Mouse (Mus musculus) brown adipose tissue, adult 24 weeks (tissue): ENCODE measurements around the gene Zbtb2. TPM values are rescaled to one million over a fixed set of nuclear protein-coding genes. Genes with fewer than 3 reads are reported as not detected.
"Not testable (repeated sequence)": the region's sequence is repeated elsewhere in the genome, so short reads cannot be mapped to it uniquely, and the experiment has no call there.

Experiments
- H3K27ac ChIP-seq: fragments of 200-500 bp; replicated peaks from 2 replicates; pipeline ENCODE4 v1.5.1; 2012; ENCODE audit warnings: low read depth, mild to moderate bottlenecking, low read length
- H3K4me1 ChIP-seq: fragments of 200-500 bp; 2 replicates; pipeline ENCODE4 v1.6.1; 2012; ENCODE audit warnings: low read length, mixed read lengths; ENCODE audit not compliant: control insufficient read depth, insufficient read depth, insufficient read length
- H3K4me3 ChIP-seq: fragments of 200-500 bp; 2 replicates; pipeline ENCODE4 v1.5.1; 2012; ENCODE audit warnings: low read depth, mild to moderate bottlenecking, low read length, moderate library complexity; ENCODE audit not compliant: insufficient read depth
- polyA plus RNA-seq: library from polyadenylated mRNA; stranded (reverse); fragments of >200 nt; gene quantifications from 2 replicates; pipeline ENCODE4 v1.2.4, GENCODE M21; 2012; ENCODE audit not compliant: missing spikeins, insufficient read depth, insufficient read length

Gene Zbtb2
- polyA plus RNA-seq = 3.6 and 5.0 TPM in 2 replicates

DNA sequence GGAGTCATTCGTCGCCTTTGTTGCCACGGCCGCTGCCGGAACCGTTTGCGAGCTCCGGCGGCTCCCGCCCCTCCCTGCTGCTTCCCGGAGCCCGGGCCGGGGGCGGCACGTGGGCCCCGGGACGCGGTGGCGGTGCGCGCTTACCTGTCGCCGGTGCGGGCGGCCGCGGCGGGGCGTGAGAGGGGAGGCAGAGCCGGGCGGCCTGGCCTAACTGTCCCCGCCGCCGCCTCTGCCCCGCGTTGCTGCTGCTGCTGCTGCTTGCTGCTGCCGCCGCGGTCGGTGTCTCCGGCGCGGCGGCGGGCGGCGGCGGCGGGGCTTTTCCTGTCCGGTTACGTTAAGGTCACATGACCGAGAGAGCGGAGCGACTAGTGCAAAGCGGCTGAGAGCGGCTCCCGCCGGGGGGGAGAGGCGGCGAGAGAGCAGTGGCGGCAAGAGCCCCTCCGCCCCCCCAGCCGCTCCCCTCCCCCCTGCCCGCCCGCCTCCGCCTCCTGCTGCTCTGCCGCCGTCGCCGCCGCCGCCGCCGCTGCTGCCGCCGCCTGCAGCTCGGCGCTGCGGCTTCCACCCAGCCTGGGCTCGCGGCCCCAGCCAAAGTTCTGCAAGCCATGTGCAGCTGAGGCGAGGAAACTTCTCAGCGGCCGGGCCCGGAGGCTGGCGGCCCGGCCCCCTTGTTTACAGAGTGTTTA, at the start of gene Zbtb2:
Gene Zbtb2, minus strand, starts transcription at position 408 of the 683 bp plus-strand sequence.
- Histone ChIP-seq H3K27ac (peak within 1 kb of the TSS; percentile 95), H3K4me3 (peak within 1 kb of the TSS; percentile 95), H3K4me1 (peaks cover 25% of the 10 kb centered on the region)

DNA sequence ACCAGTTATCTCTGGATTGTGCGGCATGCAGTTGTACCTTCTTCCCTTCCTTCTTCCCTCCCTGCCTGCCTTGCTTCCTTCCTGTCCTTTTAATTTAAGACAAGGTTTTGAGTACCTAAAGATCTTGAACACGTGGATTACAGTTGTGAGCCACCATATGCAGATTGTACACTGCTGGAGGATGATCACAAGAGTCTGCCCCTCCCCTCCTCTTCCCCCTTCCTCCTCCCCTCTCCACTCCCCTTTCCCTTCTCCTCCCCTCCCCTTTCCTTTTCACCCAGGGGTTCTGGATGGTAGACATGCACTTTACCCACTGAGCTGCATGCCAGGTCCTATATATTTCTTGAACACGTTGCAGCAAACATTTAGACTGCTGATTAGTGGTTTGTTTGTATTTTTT, 47.5 kb upstream of the Zbtb2 start:
- H3K4me3 ChIP-seq = no peak overlapping the region
- no peak overlapping the region for H3K27ac ChIP-seq
- no peaks in the 10 kb centered on the region for H3K4me1 ChIP-seq

- not testable (repeated sequence) for H3K4me1 ChIP-seq, H3K27ac ChIP-seq, H3K4me3 ChIP-seq
Observed at GRCm38 (mm10) chr10:4433871-4434270, 46.0 kb upstream of the Zbtb2 start.

GRCm38 (mm10) chr10:4432996-4433755, 45.3 kb upstream of the Zbtb2 start:
- peak overlapping the region; percentile 73 for H3K4me3 ChIP-seq
- H3K4me1 ChIP-seq = no peaks in the 10 kb centered on the region
- H3K27ac ChIP-seq = peak overlapping the region; percentile 89

DNA sequence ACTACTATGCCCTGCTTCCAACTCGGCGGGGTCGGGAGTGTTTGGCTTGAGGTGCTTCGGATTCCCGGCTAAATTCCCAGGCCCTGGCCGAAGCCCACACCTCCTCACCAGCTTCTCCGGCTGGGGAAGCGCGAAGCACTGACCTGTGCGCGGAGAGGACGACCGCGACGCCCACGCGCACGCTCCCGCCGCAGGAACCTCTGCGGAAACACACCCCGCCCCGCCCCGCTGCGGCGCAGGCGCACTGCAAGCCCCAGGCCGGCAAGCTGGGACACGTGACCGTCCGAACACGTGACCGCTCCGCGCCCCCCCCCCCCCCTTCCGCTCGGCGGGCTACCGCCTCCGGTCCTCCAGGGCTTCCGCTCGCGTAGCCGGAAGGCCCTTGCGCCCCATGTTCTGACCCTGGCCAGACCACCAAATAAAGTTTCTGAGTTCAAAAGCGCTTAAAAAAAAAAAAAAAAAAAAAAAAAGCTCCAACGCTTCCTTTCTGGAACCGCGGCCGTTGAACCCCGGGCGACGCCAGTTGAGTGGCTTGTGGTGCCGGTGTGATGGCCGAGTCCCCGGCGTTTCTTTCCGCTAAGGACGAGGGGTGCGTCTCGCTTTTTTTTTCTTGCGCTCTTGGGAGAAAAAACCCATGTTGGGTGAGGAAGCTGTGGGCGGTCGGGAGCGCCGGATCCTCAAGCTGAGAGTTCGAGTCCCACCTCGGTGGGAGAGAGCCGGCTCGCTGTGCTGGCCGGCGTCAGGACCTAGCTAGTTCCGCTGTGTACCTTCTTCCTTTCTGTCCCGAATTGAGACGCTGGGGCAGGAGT, 44.4 kb upstream of the Zbtb2 start, which contains the start of the genes Rmnd1 and Armt1:
Gene Rmnd1, minus strand, starts transcription at position 266 of the 809 bp plus-strand sequence.
Gene Armt1, plus strand, starts transcription at position 345 of the 809 bp plus-strand sequence.
- Histone ChIP-seq H3K4me3 (peak within 1 kb of the TSS; percentile 86), H3K27ac (peak within 1 kb of the TSS; percentile 92), H3K4me1 (no peaks in the 10 kb centered on the region)

- Histone ChIP-seq H3K4me3 (peak overlapping the region; percentile 86), H3K27ac (peak overlapping the region; percentile 92), H3K4me1 (no peaks in the 10 kb centered on the region)
Observed at GRCm38 (mm10) chr10:4431746-4432122, 43.8 kb upstream of the Zbtb2 start.

DNA sequence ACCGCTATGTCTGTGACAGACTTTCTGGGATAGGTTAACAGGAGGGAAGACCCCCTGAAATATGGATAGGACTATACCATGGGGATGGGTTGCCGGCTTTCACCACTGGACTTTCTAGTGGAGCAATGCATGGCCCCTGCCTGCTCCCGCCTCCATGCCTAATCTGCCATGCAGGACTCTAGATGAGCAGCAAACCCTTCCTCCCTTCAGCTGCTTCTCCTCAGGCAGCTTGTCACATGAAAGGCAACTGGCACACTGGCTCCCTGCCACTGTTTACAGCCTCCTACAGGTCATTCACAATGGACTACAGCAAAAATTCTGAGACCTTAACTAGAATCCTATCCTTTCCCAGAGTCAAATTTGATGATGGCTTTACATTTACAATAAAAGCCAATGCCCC, 42.9 kb upstream of the Zbtb2 start:
- Histone ChIP-seq H3K27ac (peak overlapping the region; percentile 24), H3K4me1 (no peaks in the 10 kb centered on the region), H3K4me3 (peak overlapping the region; percentile 86; the same call in 1 of the 2 replicates)

DNA sequence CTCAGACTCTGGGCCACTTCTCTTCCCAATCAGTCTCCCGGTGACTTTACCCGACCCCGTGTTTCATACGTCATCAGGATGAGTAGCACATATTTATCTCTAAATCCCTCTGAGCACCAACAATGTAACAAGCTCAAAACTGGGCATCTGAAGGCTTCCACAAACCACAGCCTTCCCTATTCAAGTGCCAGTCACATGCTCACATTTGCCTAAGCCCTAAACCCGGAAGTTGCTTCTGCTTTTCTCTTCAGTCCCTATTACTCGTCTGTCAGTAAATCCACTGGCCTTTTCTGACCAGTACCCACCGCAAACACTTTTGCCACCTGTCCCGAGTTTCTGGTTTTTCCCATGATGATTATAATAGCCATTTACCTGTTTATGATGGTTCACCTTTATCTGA, 42.5 kb upstream of the Zbtb2 start:
- Histone ChIP-seq H3K4me3 (no peak overlapping the region), H3K27ac (peak overlapping the region; percentile 27), H3K4me1 (no peaks in the 10 kb centered on the region)

DNA sequence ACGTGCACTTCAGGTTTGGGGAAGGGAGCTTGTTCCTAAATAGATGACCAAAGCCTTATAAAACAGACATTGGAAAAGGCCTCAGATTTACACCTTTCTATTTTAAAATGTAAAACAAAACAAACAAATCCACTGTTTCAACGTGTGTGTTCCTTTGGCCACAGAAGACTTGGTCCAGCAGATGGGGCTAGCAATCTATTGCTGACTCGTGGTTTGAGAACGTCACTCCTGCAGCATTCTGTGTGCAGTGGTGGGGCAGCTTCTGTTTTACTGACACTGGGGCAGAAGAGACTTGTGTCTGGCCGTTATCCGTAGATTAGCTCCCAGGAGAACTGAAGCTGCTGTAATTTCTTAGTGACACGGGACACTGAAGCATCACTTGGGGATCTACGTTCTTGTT, 37.3 kb upstream of the Zbtb2 start:
- Histone ChIP-seq H3K4me1 (no peaks in the 10 kb centered on the region), H3K4me3 (no peak overlapping the region), H3K27ac (no peak overlapping the region)

GRCm38 (mm10) chr10:4407191-4407590, 19.3 kb upstream of the Zbtb2 start:
- peak overlapping the region; percentile 73 for H3K27ac ChIP-seq
- no peaks in the 10 kb centered on the region; the same call in none of the 2 replicates for H3K4me1 ChIP-seq
- H3K4me3 ChIP-seq = no peak overlapping the region

DNA sequence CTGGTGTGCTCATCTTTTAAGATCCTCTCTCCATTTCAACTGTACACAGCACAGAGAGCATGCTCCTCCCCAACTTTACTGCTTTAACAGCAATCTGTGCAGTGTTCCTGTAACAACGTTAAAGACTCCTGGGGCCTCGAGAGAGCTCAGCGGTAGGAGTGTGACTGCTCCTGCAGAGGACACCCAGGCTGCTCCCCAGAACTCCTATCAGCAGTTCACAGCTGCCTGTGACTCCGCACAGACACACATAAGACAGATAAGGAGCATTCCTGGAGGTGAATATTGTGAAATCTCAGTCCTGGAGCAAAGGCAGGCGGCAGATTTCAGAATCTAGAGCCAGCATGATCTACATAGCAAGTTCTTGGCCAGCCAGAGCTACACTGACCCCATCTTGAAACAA, 17.6 kb upstream of the Zbtb2 start:
- Histone ChIP-seq H3K4me3 (no peak overlapping the region), H3K4me1 (no peaks in the 10 kb centered on the region; the same call in none of the 2 replicates), H3K27ac (no peak overlapping the region)

- H3K27ac ChIP-seq = no peak overlapping the region
Observed at GRCm38 (mm10) chr10:4404895-4405491, 17.1 kb upstream of the Zbtb2 start.

DNA sequence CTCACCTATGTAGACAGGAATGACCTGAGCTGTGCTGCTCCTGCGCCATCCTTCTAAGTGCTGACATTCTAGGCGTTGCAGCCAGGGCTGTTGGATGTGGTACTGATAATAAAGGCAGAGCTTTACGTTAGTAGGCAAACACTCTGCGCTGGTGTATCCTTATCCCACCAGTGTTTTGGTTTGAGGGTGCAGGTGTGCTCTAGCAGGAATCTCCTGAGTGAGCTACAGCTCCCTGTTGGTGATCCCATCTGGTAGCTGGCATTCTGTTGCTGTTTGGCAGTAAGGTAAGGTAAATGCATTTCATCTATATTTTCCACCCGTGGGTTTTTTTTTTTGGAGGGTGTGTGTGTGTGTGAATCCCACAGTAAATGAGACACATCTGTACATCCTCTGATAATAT, 10.2 kb upstream of the Zbtb2 start:
- no peak overlapping the region for H3K27ac ChIP-seq
- H3K4me1 ChIP-seq = no peaks in the 10 kb centered on the region
- no peak overlapping the region for H3K4me3 ChIP-seq

More at GRCm38 (mm10) chr10:4404895-4405491, 17.1 kb upstream of the Zbtb2 start:
- Histone ChIP-seq H3K4me3 (no peak overlapping the region), H3K4me1 (no peaks in the 10 kb centered on the region; the same call in none of the 2 replicates)

DNA sequence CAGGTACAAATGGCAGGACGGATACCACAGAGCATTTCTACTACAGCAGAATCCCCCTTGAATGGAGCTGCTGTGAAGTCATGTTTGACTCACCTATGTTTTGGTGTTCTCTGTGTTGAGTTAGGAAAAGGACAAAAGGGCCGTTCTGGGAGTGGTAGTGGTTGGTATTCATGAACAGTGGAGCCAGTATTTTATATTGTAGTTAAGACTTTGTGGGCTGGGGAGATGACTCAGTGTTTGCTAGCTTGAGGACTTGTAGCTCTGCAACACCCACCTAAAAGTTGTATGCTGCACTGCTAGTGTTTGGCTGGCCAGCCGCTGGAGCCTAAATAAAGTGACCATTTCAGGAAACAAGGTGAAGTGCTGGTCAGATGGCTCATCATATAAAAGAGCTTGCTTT, 7.4 kb upstream of the Zbtb2 start:
- Histone ChIP-seq H3K27ac (no peak overlapping the region), H3K4me1 (peaks cover 15% of the 10 kb centered on the region), H3K4me3 (no peak overlapping the region)
